Mouse (Mus musculus): Measurements from ENCODE around the gene Vmn1r91.
"Not testable (repeated sequence)": the region's sequence is repeated elsewhere in the genome, so short reads cannot be mapped to it uniquely, and the experiment has no call there.

Vmn1r91 gene

GRCm38 (mm10) chr7:20099380-20099779, at the start of gene Vmn1r91:
Gene Vmn1r91, plus strand, starts transcription at chr7:20099680.
- DNase-seq (ENCODE audit: low spot score), result not testable (repeated sequence)

GRCm38 (mm10) chr7:20064100-20064499, 35.4 kb upstream of the Vmn1r91 start:
- not testable (repeated sequence) for DNase-seq (ENCODE audit: low spot score)

DNA sequence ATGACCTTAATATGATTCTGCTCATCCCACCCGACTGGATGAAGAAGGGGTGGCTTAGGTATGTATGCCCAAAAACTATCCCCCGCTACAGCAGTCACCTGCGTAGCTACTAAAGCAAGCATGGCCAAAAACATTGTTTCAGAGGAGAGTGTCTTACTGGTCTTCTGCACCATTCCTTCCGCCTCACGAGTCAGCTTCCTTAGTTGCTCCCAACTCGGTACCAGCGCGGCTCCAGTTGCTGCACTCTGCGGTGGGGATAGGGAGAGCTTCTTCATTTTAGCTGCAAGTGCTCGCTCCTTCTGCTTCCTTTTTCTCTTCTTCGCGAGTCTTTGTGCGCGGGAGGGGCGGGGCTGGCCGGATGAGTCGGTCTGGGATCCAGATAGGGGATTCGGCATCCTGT, 21.4 kb upstream of the Vmn1r91 start:
- not testable (repeated sequence) for DNase-seq (ENCODE audit: low spot score)

GRCm38 (mm10) chr7:20122479-20122878, 23.0 kb downstream of the Vmn1r91 start, which contains the start of gene Gm16442:
Gene Gm16442, minus strand, starts transcription at chr7:20122579.
- DNase-seq (ENCODE audit: low spot score), result not testable (repeated sequence)

DNA sequence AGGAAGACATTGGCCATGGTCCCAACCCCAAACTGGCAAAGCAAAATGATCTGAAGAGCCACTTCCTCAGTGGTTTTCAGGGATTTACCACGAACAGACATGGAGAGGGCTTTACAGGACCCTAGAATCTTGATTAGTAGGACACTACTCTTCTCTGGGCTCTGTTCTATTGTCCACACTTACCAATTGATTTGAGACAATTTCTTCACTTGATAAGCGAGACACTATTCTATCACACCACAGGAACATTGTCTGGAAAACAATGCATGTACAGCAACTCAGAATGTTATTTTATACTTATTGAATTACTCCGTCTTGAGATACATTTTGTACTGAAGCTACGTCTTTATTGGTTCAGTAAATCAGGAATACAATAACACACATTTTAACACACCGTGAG, 39.5 kb downstream of the Vmn1r91 start, which contains the start of gene Vmn1r93:
Vmn1r93 (minus strand) TSS at position 101 of the 400 bp plus-strand sequence.
- DNase-seq (ENCODE audit: low spot score), result not testable (repeated sequence)
